Mouse (Mus musculus) heart, adult 2 months (tissue): ENCODE data around the gene Cd300a.

Experiments used
- CTCF ChIP-seq: fragments of 200-600 bp; IDR thresholded peaks from 2 replicates; pipeline ENCODE4 v1.8.1; 2022; ENCODE audit warnings: antibody characterized with exemption, mild to moderate bottlenecking, moderate library complexity
- POLR2A ChIP-seq: fragments of 200-500 bp; IDR thresholded peaks from 2 replicates; pipeline ENCODE4 v1.6.1; 2011; ENCODE audit warnings: mild to moderate bottlenecking, low read depth, low read length, control low read depth; ENCODE audit not compliant: insufficient read depth

GRCm38 (mm10) chr11:114846336-114846735, 43.5 kb upstream of the Cd300a start:
- TF ChIP-seq CTCF = no peak
- TF ChIP-seq POLR2A = no peak
